Mouse (Mus musculus) adrenal gland, postnatal 25 days (tissue): Measurements from ENCODE around the gene Gm49325. TPM values are rescaled to one million over a fixed set of nuclear protein-coding genes. Genes with fewer than 3 reads are reported as not detected.

ENCODE experiments used
- DNase-seq: peaks from one replicate; pipeline ENCODE4 v3.0.0; 2021; ENCODE audit warnings: mixed read lengths
- total RNA-seq: library from RNA; stranded (reverse); gene quantifications from 2 replicates; pipeline ENCODE4 v1.2.3, GENCODE M21; 2021

Gm49325 gene
- total RNA-seq, 1 experiment from 2014 or later: 20.9 TPM

GRCm38 (mm10) chr10:77626591-77626990, 20.6 kb downstream of the Gm49325 start:
- no peak for DNase-seq

- peak; percentile 80 for DNase-seq
Measured at GRCm38 (mm10) chr10:77627497-77627896, 21.5 kb downstream of the Gm49325 start.

- no peak for DNase-seq
Measured at GRCm38 (mm10) chr10:77629163-77629562, 23.2 kb downstream of the Gm49325 start.

GRCm38 (mm10) chr10:77629970-77630369, 24.0 kb downstream of the Gm49325 start:
- DNase-seq: no peak

- DNase-seq: no peak
Measured at GRCm38 (mm10) chr10:77634016-77634415, 28.0 kb downstream of the Gm49325 start.

- DNase-seq: no peak
Measured at GRCm38 (mm10) chr10:77634452-77635231, 28.6 kb downstream of the Gm49325 start.

- DNase-seq: no peak
Measured at GRCm38 (mm10) chr10:77636234-77636922, 30.4 kb downstream of the Gm49325 start.

- peak; percentile 35 for DNase-seq
Measured at GRCm38 (mm10) chr10:77638956-77639355, 33.0 kb downstream of the Gm49325 start.

- DNase-seq: no peak
Measured at GRCm38 (mm10) chr10:77643160-77643559, 37.2 kb downstream of the Gm49325 start.

GRCm38 (mm10) chr10:77645571-77645970, 39.6 kb downstream of the Gm49325 start:
- DNase-seq: no peak

- DNase-seq: no peak
Measured at GRCm38 (mm10) chr10:77647461-77647860, 41.5 kb downstream of the Gm49325 start.

- DNase-seq: no peak
Measured at GRCm38 (mm10) chr10:77647901-77648300, 41.9 kb downstream of the Gm49325 start.

GRCm38 (mm10) chr10:77652046-77652445, 46.0 kb downstream of the Gm49325 start:
- DNase-seq: no peak

- DNase-seq: no peak
Measured at GRCm38 (mm10) chr10:77658286-77658994, 52.4 kb downstream of the Gm49325 start.

GRCm38 (mm10) chr10:77663949-77664665, 58.1 kb downstream of the Gm49325 start:
- DNase-seq: no peak

GRCm38 (mm10) chr10:77666342-77666741, 60.3 kb downstream of the Gm49325 start:
- DNase-seq: no peak

- DNase-seq: no peak
Measured at GRCm38 (mm10) chr10:77667402-77667801, 61.4 kb downstream of the Gm49325 start.

GRCm38 (mm10) chr10:77670710-77671109, 64.7 kb downstream of the Gm49325 start:
- DNase-seq: no peak

GRCm38 (mm10) chr10:77671519-77671918, 65.5 kb downstream of the Gm49325 start:
- DNase-seq: no peak

- no peak for DNase-seq
Measured at GRCm38 (mm10) chr10:77673765-77674164, 67.8 kb downstream of the Gm49325 start.

GRCm38 (mm10) chr10:77677562-77677961, 71.6 kb downstream of the Gm49325 start:
- DNase-seq: no peak

GRCm38 (mm10) chr10:77682994-77683393, 77.0 kb downstream of the Gm49325 start:
- no peak for DNase-seq
